Mouse (Mus musculus) cerebellum, postnatal 25 days (tissue): Measurements from ENCODE around the gene Spdl1.
"Not testable (repeated sequence)": the region's sequence is repeated elsewhere in the genome, so short reads cannot be mapped to it uniquely, and the experiment has no call there.

Source experiments
- DNase-seq, 2 experiments: peaks; one replicate each; pipeline ENCODE4 v3.0.0; 2021; ENCODE audit warnings: mixed read lengths in 2 of 2

The Spdl1 gene

GRCm38 (mm10) chr11:34798066-34798465 lies 35.4 kb downstream of the Spdl1 start:
- DNase-seq, result not testable (repeated sequence)

- peak in 1 of 2 experiments; percentile 8 for DNase-seq
Measured at GRCm38 (mm10) chr11:34796097-34796496, 37.3 kb downstream of the Spdl1 start.

GRCm38 (mm10) chr11:34791872-34792271 lies 41.6 kb downstream of the Spdl1 start:
- no peak for DNase-seq

DNA sequence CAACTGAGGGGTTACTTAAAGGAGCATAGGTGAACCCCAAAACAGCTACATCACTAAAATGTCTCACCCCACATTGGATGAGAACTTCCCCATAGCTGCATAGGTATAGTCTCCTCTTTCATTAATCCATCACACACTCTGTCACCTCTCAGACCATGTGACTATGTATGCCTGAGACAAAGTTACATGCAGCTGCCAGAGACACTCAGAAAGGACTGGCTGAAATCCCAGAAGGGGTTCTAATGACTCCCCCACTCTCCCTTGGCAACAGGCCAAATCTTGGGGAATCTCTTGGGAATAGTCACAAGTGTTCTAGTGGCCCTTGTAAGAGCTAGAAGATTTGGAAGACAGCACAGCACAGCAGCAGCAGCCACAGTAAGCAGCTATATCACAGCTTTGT lies 48.6 kb downstream of the Spdl1 start:
- DNase-seq, result no peak

GRCm38 (mm10) chr11:34783587-34784043 lies 49.8 kb downstream of the Spdl1 start, which contains the start of gene Dock2:
TSS of gene Dock2 (minus strand) at chr11:34783892.
- DNase-seq, result no peak

DNA sequence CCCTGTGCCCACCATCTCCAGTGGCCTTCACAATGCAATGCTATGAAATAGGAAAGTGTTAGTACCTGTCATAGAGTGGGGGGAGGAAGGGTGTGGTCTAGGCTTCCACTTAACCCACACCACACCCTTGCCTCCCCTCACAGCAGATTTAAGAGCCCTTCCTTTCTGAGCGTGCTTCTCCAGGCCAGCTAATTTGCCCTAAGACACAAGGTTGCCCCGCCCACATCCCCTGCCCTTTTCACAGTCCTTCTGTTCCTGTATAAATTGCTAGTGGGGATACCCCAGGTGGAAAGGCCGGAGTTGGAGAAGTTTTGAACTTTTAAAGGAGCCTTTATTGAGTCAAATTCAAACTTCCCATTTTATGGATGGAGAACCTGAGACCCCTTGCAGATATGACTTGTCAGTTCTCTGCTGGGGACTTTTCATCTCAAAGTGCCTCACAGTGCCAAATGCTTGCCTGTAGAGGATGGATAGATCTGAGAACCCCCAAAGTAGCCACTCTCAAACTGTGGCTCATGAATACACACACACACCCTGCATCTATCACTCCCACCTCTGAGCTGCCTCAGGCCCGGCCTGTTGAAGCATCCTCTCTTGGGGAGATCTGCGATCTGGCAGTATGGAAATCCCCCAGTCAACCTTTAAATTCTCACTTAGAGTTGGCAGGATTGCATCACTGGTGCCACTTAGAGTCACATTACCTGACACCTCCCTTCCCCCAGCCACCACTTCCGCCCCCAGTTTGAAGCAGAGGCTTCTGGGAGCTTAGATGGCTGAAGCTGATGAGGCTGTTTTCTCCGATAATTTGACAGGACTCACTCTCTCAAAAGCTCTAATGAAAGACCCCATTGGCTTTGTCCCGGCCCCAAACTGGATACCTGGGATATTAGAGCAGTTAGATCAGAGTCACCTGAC lies 50.7 kb downstream of the Spdl1 start:
- DNase-seq, result no peak

GRCm38 (mm10) chr11:34780786-34781185 lies 52.7 kb downstream of the Spdl1 start:
- DNase-seq, result no peak

DNA sequence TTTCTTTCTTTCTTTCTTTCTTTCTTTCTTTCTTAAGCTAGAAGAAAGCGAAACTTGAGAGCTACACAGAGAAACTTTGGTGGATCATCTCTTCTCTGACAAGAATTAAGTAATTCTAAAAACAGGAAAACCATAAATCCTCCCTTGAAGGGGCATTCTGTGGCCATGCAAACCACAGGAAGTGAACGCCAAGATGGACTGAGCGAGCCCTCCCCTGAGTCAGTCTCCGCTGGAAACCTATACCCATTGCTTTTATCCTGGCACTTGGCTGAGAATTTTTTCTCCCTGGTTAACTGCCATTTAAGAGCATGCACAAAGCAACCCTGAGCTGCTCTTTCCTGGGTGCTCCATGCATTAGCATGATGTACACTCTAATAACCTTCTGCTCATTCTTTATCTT lies 53.5 kb downstream of the Spdl1 start:
- no peak for DNase-seq

DNA sequence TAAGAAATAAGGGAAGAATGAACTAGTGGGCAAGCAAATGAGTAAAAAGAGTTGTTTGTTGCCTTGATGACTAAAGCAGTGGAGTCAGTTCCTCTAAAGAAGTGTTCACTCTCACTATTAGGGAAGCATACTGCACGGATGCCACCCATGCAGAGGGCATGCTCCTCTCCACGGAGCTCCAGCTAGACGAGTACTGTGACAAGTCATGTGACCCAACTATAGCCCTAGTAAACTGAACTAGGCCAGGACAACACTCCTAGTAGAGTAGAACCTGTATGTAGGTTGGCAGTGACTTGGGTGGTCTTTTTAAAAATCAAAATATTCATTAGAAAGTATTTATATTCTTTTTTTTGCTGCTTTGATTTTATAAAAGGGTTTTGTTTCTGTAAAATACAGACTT lies 55.1 kb downstream of the Spdl1 start:
- DNase-seq, result no peak

DNA sequence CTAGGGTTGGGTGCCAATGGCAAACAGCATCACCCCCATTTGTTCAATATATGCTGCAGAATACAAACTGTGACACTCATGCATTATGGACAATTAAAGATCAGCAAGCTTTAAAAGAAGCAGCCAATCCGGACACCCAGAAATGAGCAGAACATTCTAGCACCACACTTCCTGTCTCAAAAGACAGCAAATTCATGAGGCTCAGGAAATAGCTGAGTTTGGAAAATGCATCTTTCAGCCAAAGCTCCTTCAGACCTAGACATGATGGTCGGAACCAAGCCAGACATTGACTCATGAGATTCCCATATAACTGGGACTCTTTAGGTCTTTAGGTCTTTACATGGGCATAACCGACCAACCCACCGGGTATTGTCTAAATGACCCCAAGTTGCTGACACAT lies 55.9 kb downstream of the Spdl1 start:
- DNase-seq, result no peak

DNA sequence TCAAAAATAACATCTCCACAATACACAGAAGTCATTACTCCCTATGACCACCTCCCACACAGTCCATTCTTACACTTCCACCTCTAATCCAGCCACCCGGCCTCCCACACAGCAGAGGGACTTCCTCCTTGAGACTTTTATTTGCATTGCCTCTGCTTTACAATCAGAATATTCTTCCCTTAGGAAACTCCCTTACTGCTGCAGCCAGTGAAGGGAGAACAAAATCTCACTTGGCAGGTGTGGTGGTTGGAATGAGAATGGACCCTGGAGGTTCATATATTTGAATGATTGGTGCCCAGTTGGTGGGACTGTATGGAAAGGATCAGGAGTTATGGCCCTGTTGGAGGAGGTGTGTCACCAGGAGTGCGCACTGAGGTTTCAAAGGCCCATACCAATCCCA lies 57.4 kb downstream of the Spdl1 start:
- no peak for DNase-seq

- no peak for DNase-seq
Measured at GRCm38 (mm10) chr11:34774636-34775035, 58.8 kb downstream of the Spdl1 start.

GRCm38 (mm10) chr11:34773304-34773895 lies 60.0 kb downstream of the Spdl1 start:
- no peak for DNase-seq

DNA sequence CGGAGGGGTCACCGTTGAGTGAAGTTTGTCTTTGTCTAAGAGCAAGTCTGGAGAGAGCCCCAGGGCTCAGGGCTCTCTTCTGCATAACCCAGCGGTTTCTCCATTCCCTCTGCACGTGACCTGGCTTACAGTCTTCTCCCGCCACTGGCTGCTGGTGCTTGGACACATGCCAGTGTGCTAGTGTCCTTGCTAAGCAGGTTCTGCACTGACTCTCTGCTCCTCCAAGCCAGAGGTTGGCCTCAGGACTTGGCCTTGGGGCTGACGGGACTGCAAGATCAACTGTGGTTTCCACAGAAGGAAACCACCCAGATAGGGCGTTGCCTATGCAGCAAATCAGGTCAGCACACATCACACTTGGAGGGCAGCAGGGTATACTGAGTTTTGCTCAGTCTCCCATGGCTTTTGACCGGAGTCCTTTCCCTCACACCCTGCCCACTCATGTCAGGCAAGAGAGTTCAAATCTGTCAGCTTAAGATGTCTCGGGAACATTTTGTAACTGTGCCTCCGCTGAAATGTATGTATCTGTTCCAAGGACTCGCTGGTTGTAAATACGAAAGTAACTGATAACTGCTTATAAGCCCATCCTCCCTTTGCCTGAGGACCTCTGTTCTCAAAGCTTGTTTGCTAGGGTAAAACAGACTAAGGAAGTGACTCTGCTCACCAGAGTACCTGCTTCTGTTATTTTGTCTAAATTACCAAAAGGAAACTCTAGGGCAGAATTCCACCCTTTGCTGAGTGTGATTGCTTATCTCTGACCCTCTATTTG lies 62.0 kb downstream of the Spdl1 start:
- DNase-seq, result peak in 1 of 2 experiments; percentile 10

GRCm38 (mm10) chr11:34770666-34771065 lies 62.8 kb downstream of the Spdl1 start:
- DNase-seq, result no peak

DNA sequence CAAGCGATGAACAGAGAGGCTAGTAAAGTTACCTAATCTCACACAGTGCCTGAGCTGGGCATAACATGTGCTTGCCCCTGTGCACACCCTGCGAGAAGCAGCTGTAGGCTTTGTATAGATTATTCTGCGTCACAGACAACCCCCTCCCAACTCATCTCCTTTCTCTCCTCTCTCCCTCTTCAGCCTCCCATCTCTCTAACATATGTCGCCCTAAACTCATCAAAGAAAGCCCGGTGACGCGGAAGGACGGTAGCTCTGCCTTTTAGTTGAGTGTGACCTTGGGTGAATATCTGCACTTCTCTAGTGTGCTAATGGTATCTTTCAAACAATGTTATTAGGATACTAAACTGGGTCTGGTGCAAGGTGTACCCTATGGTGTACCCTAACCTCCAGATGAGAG lies 63.5 kb downstream of the Spdl1 start:
- no peak for DNase-seq

DNA sequence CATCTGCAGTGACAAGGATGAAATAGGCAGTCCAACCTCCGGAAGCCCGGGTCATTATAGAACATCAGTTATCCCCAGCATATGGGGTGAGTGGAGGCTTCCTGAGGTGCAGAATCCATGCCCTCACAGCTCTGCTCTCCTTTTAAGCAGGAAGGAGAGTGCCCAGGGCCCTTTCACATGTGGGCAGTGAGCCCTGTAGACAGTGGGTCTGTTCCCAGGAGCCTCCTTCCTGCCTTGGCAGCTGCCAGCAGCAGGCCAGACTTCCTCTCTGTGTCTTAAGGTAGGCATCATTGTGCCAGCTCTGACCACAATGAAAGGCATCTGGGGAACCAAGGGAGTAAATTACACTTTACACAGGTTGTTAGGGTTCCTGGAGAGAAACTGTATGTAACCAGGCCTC lies 64.0 kb downstream of the Spdl1 start:
- peak; percentile 16 to 22 for DNase-seq

DNA sequence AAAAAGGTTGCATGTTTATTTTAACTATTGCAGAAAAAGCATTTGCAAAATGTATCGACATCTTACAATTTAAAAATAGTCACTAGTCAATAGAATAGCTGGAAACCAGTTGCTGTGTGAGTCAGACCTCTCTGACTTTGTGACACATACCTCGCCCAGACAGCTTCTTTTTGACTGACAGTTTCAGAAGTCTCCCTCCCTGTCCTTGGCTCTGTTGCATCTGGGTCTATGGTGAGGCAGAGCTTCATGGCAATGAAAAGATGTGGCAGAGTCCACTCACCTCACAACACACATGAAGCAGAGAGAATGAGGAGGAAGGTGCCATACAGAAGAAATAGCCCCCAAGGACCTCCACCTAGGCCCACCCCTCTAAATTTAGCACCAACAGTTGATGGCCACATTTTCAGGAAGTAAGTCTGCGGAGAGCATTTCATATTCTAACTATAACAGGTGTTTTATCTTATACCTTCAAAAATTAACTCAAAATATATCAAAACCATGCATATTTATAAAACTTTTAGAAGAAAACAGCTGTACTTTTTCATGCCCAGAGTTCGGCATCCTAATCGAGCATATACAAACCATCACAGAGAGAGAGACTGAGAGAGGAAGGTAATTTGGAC lies 69.6 kb downstream of the Spdl1 start:
- DNase-seq, result no peak

DNA sequence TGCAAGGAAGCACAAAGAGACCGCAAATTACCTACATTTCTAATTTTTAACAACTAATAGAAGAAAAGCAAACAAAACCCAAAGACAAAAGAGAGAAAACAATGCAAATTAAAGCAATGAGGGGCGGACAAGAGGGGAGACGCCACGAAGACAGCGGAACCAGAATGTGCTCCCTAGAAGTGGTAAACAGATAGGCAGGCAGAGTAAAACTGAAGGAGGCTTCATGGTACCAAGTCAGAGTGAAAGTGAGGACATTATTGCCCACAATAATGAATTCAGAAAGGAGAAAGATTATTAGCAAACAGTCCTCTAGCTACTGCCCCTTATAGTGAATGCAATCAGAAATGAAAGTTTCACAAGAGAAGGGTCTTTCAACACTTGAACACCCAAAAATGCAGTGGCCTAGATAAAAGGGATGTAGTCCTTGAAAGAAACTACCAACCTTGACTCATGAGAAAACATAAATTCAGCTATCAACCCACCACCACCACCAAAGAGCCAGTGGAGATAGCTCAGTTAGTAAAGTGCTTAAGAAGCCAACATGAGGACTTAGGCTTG lies 70.8 kb downstream of the Spdl1 start:
- DNase-seq, result no peak

GRCm38 (mm10) chr11:34762125-34762524 lies 71.3 kb downstream of the Spdl1 start:
- DNase-seq, result no peak

DNA sequence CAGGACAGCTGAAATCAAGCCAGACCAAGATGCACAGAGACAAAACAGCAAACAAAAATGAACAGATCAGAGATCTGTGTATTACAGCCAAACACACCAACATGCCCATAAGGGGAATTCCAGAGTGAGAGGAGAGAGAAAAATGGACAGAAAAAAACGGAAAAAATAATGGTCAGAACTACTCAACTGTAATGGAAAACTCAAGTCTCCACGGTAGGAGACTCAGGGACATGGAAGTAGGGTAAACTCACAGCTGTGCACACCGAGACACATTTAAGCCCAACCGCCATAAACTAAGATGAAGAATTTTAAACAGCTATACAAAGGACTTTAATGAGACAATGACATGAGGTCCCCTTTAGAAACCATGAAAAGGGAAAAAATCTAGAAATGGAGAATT lies 73.9 kb downstream of the Spdl1 start:
- DNase-seq, result no peak
